Mouse (Mus musculus): ENCODE data around the gene Zc4h2. TPM values are rescaled to one million over a fixed set of nuclear protein-coding genes. Genes with fewer than 3 reads are reported as not detected.

Gene Zc4h2
- 28.1 and 29.9 TPM in 2 replicates for polyA plus RNA-seq (2015; fragmentation: Nextera tagmentation; extraction: Ambion mirVana)

GRCm38 (mm10) chrX:95657804-95658599 lies at the start of gene Zc4h2:
Gene Zc4h2 (minus strand): TSS chrX:95658509.
- Histone ChIP-seq H3K4me3 (peak within 1 kb of the TSS; percentile 48), H3K9me3 (no peaks in the 10 kb centered on the region), H3K4me1 (no peaks in the 10 kb centered on the region), H3K36me3 (no peaks in the 10 kb centered on the region), H3K27me3 (no peaks in the 10 kb centered on the region), H3K9ac (peak within 1 kb of the TSS; percentile 54; the same call in 1 of the 2 replicates), H3K27ac (no peak within 1 kb of the TSS), H3K4me2 (peak within 1 kb of the TSS; percentile 55)
- ATAC-seq (ENCODE audit: insufficient number of reproducible peaks, insufficient read depth, low FRiP score, low TSS enrichment, low read depth): peak; percentile 93
- WGBS: 23% methylated on average over 7 of the region's 7 CpGs

- no peak overlapping the region for H3K4me3 ChIP-seq
- H3K9me3 ChIP-seq: no peaks in the 10 kb centered on the region
- 77% methylated on average over 1 of the region's 1 CpGs for WGBS
- no peaks in the 10 kb centered on the region for H3K27me3 ChIP-seq
- no peaks in the 10 kb centered on the region for H3K4me1 ChIP-seq
- no peaks in the 10 kb centered on the region for H3K36me3 ChIP-seq
- no peak overlapping the region for H3K27ac ChIP-seq
- no peak overlapping the region for H3K9ac ChIP-seq
- ATAC-seq (ENCODE audit: insufficient number of reproducible peaks, insufficient read depth, low FRiP score, low TSS enrichment, low read depth): no peak
- H3K4me2 ChIP-seq: no peak overlapping the region
Measured at GRCm38 (mm10) chrX:95687119-95687518, 28.8 kb upstream of the Zc4h2 start.

GRCm38 (mm10) chrX:95682206-95682605 lies 23.9 kb upstream of the Zc4h2 start:
- Histone ChIP-seq H3K27me3 (no peaks in the 10 kb centered on the region), H3K36me3 (no peaks in the 10 kb centered on the region), H3K4me3 (no peak overlapping the region), H3K9ac (no peak overlapping the region), H3K4me1 (no peaks in the 10 kb centered on the region), H3K27ac (no peak overlapping the region), H3K9me3 (no peaks in the 10 kb centered on the region), H3K4me2 (no peak overlapping the region)
- ATAC-seq (ENCODE audit: insufficient number of reproducible peaks, insufficient read depth, low FRiP score, low TSS enrichment, low read depth): no peak
- 87% methylated on average over 1 of the region's 1 CpGs for WGBS

- no peaks in the 10 kb centered on the region for H3K27me3 ChIP-seq
- WGBS: 25% methylated on average over 12 of the region's 12 CpGs
- H3K9me3 ChIP-seq: no peaks in the 10 kb centered on the region
- 0 out of 2 replicates have a peak overlapping the region, but pooled peaks have one; percentile 54 for H3K9ac ChIP-seq
- peak overlapping the region; percentile 48 for H3K4me2 ChIP-seq
- H3K27ac ChIP-seq: no peak overlapping the region
- H3K4me3 ChIP-seq: peak overlapping the region; percentile 48
- no peaks in the 10 kb centered on the region for H3K36me3 ChIP-seq
- no peaks in the 10 kb centered on the region for H3K4me1 ChIP-seq
- 0 out of 2 replicates have a peak, but pooled peaks have one; percentile 20 for ATAC-seq (ENCODE audit: insufficient number of reproducible peaks, insufficient read depth, low FRiP score, low TSS enrichment, low read depth)
Measured at GRCm38 (mm10) chrX:95658600-95659084, 333 bp upstream of the Zc4h2 start.

GRCm38 (mm10) chrX:95600609-95601008 lies 57.7 kb downstream of the Zc4h2 start:
- ATAC-seq (ENCODE audit: insufficient number of reproducible peaks, insufficient read depth, low FRiP score, low TSS enrichment, low read depth): no peak
- H3K27me3 ChIP-seq: no peaks in the 10 kb centered on the region
- WGBS: 77% methylated on average over 5 of the region's 5 CpGs

More at GRCm38 (mm10) chrX:95600609-95601008, 57.7 kb downstream of the Zc4h2 start:
- Histone ChIP-seq H3K4me2 (no peak overlapping the region), H3K27ac (no peak overlapping the region), H3K4me1 (no peaks in the 10 kb centered on the region), H3K9me3 (no peaks in the 10 kb centered on the region), H3K36me3 (no peaks in the 10 kb centered on the region), H3K4me3 (no peak overlapping the region), H3K9ac (no peak overlapping the region)

Other genes with a start within 250 kb of the Zc4h2 start
- 13.4 and 13.9 TPM in 2 replicates for gene Amer1, start 213.6 kb downstream of the Zc4h2 start, polyA plus RNA-seq (2015; fragmentation: Nextera tagmentation; extraction: Ambion mirVana)
- not detected in 2 replicates for gene Asb12, start 100.5 kb downstream of the Zc4h2 start, polyA plus RNA-seq (2015; fragmentation: Nextera tagmentation; extraction: Ambion mirVana)
- gene Pfn5, start 100.4 kb downstream of the Zc4h2 start, polyA plus RNA-seq (2015; fragmentation: Nextera tagmentation; extraction: Ambion mirVana): not detected in 2 replicates
- 4.7 and 4.8 TPM in 2 replicates for gene Zc3h12b, start 53.2 kb upstream of the Zc4h2 start, polyA plus RNA-seq (2015; fragmentation: Nextera tagmentation; extraction: Ambion mirVana)